Mouse (Mus musculus): ENCODE results near the gene Rbfox3. TPM values are rescaled to one million over a fixed set of nuclear protein-coding genes. Genes with fewer than 3 reads are reported as not detected.

The Rbfox3 gene
- total RNA-seq, 2 experiments from 2014 or later: 0.10 TPM; not detected in 1

DNA sequence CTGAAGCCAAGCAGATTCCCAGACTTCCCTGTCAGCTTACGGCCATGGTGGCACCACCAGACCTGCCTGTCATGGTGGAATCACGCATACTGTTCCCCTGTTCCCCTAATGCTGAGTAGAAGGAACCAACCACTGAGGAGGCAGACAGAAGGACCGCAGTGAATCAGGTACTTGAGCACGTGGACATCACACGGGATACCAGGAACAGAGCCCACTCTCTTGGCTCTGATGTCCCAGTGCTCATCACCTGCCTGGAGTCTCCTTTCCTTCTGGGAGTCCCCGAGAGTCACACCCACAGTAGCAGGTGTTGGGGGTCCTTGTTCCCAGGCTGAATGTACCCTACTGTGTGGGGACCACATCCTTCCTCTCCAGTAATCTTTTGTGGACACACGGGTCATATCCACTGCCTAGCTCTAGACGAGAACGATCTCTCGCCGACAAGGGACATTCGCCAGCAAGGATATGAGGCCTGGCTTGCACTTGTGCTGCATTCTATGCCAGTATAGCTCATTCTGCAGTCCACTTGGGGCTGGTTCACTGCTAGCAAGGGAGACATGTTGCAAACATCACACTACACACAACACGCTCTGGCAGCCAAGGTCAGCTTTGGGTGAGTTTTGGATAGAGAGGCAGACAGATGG is 32.7 kb downstream of the Rbfox3 start:
- no peak for DNase-seq

DNA sequence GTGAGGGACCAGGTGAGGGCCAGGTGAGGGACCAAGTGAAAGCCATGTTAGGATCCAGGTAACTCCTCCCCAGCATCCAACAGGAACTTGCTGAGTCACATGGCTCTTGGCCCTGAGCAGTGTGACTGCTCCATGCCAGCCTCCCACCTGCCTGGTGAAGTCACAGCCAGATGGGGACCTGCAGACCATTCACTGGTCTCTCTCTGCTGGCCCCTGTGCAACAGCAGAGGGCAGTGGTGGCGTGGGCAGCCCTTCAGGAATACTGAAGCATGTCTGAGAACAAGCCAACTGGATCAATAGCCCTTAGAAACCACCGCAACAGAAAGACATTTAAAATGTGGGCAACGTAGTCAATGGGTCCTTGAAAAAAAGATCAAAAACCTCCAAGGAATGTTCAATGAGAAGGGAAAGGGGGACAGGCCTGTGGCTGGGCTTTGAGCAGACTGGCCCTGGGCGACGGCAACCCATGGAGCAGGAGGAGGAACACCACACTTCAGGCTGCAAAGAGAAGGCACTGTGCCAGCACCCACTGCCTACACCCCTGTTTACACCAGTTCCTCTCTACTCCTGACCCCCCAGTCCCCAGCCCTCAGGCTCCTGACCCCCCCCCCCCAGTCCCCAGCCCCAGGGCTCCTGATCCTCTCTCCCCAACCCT is 36.0 kb downstream of the Rbfox3 start:
- no peak for DNase-seq

DNA sequence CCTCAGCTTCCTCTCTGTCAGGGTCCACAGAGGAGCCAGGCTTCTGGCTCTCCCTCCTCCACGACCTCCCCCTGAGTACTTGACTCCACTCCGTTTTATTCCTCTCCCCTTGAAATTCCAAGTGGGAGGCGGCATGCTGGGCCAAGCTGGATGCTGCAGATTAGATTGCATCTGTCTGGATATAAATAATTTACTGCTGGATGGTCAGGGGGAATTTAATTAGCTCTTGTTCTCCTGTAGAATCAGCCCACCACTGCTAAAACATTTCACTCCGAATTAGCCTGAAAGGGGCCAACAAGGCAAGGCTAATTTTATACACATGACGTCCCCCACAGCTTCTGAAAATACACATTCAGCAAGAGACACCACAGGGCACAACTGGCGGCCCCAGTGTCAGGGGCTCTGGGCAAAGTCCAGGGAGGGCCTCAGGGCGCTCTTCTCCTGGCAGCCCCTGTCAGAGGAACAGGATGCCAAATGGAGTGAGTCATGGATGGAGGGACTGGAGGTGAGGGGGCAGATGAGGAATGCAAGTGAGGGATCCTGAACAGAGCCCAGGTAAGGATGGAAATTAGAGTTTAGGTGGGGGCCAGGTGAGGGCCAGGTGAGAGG is 36.8 kb downstream of the Rbfox3 start:
- no peak for DNase-seq

DNA sequence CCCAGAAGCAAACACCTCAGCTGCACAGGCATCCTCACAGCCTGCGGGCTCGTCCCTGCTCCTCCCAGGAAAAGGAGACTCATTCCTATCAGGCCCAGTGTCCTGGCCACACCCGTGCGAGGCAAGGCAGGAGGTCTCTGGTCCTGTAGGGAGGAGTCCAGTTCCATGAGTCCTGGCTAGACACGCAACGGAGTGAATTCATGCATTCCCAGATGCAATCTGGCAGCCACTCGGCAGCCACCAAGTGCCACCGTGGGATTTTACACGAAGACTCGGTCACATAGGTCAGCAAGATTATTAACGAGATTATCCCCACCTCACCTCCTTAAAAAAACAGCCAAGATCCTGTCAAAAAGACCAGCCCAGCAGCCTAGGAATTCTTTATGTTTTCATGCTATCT is 37.4 kb downstream of the Rbfox3 start:
- DNase-seq: no peak

DNA sequence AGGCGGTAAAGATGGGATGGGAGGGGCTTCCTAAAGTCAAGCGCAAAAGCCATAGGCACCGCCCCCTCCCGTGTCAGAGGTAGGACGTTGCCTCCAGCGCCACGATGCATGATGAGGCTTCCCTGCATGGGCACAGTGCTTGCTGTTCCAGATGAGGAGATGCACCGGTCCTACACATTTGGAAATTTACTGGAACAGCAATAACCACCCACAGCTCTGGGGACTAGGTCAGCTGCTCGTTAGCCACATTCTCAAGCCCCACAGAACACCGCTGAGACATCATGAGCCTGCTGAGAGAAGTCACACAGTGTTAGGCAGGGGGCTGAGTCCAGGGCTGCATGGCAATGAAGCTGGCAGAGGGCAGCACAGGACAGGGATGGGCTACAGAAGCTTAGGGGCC is 39.9 kb downstream of the Rbfox3 start:
- no peak for DNase-seq

DNA sequence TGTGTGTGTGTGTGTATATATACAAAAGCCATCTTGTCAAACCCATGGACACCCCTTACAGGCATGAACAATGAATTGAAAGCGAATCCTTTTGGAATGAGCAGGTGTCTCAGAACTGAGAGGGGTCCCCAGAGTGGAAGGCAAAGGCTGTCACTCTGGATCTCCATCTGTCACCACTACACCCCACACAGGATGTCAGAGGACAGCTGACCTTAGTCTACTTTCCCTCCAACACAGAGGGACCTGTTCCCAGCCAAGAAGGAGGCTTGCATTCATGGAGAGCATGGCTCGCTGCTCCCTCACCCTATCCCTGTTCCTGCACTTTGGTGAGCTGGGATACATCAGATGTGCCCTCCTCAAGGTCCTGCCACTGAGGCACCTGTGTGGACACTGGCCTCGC is 48.0 kb downstream of the Rbfox3 start:
- DNase-seq: no peak

DNA sequence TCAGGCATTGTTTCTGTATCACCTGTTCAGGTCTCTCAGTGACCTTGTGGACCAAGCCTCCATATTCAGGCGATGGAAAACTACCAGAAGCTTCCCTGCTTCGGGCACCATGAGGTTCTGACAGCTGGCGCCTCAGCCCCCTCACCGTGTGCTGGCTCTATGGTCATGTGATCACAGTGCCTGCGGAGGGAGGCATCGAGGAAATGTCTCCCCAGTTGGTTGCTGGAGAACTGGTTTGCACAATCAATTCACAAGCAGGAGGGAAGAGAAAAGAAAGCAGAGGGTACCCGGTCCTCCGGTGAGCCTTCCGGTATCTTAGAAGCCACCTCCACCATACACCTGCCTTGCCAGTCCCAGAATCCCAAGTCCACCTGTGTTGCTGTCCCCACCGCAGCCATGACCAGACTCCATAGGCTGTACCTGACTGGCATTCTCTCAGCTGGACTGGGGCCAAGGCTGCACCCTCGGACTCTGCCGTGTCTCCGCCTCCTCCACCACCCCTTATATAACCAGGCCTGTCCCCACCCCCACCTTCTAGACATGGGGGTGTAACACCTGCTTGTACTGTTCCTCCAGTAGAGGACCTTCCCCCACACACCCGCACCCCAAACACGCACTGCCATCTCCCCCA is 49.5 kb downstream of the Rbfox3 start:
- no peak for DNase-seq

DNA sequence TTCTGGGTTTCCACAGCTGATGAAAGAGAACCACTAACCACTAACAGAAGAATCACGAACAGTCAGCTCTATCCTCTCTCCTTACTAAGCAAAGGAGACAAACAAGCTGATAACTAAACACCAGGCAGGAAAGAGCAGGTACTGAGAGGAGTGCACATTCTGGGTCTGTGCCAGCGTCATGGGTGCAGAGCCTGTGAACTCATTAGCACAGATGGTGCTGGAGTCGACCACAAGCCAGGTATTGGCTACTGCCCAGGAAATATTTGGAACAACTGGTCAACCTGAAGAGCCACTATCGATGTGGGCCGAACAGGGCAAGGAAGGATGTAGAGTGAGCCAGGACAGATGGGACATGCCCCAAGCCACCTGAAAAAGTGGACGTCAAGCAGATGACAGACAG is 50.2 kb downstream of the Rbfox3 start:
- no peak for DNase-seq

DNA sequence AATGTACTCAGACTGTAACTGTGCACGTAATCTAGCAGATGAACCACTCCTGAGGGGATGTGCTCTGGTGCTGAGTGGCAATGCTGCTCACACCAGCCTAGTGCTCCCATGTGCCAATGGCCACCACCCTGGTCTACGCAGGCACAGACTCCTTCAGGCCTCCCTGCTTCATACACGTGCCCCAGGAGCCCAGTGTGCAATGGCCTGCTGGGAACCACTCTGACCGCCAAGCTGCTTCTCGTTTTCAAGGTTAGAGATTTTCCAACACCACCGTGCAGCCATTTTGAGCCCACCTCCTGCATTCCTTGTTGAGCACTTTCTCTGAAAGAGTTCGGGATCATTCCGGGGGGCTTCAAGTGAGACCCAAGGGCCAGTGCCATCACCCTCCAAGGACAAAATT is 50.6 kb downstream of the Rbfox3 start:
- DNase-seq: no peak

DNA sequence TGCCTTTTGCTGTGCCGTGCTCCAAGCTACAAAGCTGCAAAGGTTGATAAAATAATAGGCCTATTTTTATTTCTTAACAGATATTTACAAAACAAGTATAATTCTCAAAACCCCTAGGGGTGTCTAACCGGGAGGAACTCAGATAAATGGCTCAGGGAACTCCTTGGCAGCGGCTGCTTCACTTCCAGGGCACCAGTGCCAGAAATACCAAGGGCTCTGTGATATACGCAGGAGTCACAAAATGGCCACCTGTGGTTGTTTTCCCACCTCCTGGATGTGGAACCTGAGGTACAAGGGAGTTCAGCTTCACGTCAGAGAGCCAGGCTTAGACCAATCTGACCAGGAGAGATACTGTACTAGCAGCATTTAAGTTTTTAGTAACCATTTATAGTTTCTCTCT is 51.6 kb downstream of the Rbfox3 start:
- no peak for DNase-seq

DNA sequence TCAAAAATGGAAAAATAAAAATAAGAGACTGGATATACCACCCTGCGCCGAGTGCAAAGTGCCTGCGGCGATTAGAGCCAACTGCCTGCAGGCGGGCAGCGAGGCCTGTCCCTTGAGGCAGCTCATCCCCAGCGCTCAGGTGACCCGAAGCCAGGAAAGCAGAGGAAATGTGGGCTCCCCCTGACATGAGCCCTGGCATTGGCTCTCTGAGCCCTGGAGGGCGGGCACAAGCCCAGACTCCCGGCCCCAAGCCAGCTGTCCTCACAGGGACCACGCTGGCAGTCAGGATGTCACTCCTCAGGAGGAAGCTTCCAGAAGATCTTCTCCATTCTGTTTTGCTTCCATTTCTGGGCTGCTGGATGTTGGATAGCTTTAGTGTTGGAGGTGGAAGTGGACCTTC is 53.1 kb downstream of the Rbfox3 start:
- DNase-seq: no peak

DNA sequence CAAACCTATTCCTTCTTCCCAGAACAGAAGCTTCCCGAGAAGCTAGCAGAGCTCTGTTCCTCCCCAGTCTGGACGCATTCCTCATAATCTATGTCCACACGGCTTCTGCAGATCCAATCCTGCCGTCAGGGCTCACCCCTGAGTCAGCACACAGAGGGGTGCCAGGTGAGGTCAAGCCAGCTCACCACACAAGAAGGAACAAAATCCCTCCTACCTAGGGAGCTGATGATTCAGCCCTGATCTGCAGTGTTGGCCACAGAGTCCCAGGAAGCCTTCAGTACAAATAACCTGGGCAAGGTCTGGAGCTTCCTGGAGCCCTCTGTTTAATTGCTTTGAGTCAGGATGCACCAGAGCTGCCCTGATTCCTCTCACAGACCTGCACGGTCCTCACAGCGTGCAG is 60.0 kb downstream of the Rbfox3 start:
- no peak for DNase-seq

DNA sequence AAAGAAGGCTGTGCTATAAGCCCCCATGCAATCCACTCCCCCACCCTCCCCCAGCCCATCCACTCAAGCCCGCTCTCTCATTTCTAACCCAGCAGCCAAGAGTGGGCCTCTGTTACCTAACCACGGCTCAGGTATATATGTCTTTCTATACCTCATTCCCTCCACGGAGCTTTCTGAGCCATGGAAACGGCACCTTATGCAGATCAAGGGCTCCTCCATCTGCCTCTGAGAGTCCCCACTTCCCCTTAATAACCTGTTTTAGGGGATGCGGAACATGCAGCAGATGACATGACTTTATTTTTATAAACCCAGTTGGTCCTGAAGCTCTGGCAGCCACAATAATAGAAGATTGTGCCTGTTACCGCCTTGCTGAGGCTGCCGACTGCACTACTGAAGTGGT is 63.4 kb downstream of the Rbfox3 start:
- no peak for DNase-seq

DNA sequence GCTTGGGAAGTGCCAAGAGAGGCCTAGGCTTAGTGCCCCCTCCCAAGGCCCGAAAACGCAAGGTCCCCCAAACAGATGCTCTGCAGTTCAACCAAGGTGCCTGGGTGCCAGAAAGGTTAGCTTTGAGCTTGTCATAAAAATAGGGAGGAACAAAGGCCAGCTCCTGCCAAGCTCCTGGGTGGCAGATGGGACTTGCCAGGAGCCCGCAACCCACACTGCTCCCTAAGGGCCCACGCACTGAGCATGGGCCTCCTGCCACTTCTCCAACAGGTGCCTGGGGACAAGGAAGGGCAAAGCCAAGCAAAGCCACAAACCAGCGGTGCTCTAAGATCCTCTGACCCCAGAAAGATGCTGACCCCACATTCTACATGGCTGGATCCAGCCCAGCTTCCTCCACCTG is 70.4 kb downstream of the Rbfox3 start:
- DNase-seq: no peak

DNA sequence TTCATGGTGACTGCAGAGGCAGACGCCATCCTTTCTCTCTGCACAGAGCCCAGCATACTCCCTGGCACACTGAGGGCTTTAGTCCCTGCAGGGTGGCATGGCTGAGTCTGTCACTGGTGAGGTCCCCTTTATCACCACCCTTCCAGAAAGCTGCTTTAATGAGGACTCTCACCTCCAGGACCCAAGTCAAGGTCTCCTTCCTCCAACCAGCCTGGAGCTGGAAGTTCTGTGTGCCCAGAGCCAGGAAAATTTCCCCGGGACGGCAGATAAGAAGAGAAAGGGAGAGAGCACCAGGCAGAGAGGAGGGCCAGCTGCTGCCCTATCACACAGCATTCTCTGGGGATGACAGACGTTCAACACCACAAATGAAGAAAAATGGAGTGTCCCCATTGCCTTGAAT is 73.2 kb downstream of the Rbfox3 start:
- DNase-seq: peak; percentile 2

DNA sequence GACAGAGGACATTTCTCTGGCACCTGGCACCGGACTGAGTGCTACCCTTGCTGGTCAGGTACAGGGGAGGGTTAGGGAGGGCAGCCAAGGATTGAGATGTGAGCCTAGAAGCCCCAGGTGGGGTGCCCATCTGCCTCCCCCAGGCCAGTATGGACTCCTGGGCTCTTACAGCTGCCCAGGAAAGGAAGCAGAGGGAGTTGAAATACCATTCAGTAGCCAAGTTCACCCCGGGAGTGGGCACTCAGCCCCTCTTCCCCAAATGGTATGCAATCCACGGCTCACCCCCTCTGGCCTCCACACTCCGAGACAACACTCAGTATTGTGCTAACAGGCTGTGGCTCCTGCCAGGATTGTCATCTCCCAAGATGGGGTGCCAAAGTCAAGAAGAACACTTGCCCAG is 74.5 kb downstream of the Rbfox3 start:
- DNase-seq: no peak

DNA sequence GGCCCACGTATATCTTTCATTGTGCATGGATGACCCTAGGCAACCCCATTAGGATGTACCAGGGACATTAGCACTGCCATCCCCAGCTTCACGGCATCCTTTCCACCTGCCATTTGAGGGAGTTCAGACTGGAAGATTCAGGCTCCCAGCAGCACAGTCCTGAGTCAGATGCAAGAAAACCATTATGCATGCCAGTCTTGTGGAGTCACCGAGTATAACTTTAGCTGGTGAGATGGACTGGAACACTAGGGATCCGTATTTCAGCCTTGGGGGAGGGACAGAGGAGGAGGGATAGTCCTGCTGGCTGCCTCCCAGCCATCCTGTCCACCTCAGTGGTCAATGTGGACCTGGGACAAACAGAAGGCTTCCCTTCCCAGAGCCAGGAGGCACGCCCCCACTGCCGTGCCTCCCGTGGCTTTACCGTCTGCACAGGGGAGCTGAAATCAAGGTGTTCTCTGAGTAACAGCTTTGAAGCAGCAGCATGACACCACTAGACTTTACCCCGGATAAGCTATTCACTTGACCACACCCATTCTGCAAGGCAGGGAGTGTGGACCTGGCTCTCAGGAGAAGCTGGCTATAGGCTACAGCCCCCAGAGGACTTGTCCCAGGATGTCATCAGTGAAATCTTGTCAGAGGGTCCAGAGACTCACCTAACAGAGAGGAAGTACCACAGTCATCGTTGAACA is 78.5 kb downstream of the Rbfox3 start:
- no peak for DNase-seq

DNA sequence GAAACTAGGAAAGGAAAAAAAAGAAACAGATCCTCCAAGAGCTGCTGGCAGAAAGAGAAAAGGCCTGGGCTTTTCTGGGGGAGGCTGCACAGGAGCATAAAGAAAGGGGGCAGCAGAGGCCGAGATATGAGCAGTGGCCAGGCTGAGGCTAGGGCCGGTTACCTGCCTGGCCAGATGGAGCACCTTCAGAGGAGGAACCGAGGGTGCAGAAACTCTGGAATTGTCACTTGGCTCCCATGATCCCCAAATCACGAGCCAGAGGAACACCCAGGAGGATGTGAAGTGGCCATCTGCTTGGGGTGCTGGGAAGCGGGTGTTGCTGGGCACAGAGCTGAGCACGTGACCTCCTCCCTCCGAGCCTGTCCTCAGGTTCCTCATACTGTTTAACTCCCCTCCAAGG is 79.7 kb downstream of the Rbfox3 start:
- DNase-seq: no peak

DNA sequence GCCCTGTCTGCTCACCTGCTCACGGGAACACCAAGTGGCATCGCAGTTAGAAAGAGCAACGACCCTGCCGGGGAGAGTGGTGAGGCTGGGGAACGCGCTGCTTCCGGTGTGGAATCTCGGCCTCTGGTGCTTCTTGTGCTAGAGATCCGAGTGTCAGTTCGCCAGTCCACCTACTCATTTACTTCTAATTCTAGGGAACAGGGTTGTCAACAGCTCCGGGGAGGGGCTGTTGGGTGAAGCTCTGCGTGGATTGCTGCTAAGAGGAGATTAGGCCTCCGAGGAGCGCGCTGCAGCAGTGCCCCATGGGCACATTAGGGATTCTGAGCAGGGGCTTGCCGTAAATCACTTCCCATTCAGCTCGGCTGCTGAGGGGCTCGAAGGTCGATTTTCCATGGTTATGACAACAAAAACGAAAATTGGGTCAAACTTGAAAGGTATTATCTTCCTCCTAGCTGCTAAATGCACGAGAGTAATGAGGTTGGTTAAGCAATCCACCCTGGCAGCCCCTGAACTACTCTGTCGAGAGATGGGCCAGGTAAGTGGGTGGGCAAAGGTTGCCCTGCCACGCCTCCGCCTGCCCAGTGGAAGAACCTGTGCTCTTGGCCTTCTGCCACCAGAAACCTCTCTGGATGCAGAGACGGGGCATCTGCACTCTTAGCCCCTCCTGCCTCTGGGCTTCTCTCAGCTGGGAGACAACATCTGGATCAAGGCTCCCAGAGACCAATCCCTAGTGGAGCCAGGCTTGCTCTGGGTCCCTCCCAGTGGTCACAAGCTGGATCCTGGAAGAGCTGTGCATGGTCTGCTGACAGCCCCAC is 85.9 kb downstream of the Rbfox3 start:
- no peak for DNase-seq

DNA sequence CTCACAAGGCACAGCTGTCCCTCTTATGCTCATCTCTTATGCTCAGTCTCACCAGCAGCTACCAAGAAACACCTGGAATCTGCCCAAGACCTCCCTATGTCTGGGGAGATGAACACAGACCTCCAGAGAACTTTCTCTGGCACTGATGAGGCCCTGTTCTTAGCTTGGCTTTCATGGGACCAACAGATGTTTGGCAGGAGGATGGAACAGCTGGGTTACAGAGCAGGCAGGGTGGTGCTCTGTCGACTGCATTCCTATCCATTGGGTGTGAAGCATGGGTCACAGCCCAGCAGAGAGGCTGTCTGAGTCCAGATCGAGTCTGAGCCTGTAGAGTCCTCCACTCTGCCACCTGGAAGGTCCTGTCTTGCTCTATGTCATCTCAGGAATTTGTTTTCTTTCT is 90.0 kb downstream of the Rbfox3 start:
- peak; percentile 39 to 61 for DNase-seq

DNA sequence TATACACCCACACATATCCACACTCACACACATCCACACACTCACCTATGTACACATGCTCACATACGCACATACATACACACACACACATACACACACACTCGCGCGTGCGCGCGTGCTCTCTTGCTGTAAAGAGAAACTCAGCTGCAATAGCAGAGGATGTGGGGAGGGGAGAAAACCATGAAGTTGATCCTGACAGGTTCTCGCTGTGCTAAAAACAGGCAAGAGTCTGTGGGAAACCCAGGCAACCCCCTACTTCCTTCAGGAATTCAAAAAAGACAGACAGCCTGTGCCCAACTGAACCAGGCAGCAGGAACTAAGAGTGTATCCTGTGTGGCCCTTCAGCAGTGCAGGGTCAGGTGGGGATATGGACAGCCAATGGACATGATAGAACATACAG is 92.9 kb downstream of the Rbfox3 start:
- no peak for DNase-seq

DNA sequence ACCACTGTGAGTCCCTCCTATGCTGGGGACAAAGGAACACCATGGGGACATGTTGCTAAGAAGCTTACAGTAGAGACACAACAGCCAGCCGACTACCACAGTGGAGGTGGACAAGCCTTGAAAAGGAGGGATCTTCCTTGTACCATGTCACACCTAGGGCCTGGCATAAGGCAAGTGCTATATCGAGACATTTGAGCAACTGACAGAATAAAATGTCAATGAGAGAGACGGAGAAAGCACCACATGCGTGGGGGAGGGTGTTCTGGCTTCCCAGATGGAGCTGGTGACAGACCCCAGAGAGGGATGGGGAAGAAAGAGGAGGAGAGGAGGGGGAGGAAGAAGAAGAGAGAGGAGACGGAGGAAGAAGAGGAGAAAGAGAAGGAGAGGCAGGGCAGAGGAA is 96.3 kb downstream of the Rbfox3 start:
- DNase-seq: no peak

Data from heart, adult 18-20 months (tissue).